Mouse (Mus musculus) left cerebral cortex, adult 8-10 months (tissue): ENCODE data around the gene Syt1. TPM values are rescaled to one million over a fixed set of nuclear protein-coding genes. Genes with fewer than 3 reads are reported as not detected.

ENCODE experiments used
- DNase-seq, 2 experiments: peaks; one replicate each; pipeline ENCODE4 v3.0.0; 2022; ENCODE audit warnings: low spot score in 2 of 2
- total RNA-seq, 4 experiments: library from RNA; stranded (reverse); gene quantifications; 2 replicates each; pipeline ENCODE4 v1.2.4; 2022

The Syt1 gene
- total RNA-seq, 4 experiments from 2014 or later: 1,019 to 1,236 (median 1,126) TPM

GRCm38 (mm10) chr10:108886781-108887180, 124.0 kb downstream of the Syt1 start:
- no peak for DNase-seq

DNA sequence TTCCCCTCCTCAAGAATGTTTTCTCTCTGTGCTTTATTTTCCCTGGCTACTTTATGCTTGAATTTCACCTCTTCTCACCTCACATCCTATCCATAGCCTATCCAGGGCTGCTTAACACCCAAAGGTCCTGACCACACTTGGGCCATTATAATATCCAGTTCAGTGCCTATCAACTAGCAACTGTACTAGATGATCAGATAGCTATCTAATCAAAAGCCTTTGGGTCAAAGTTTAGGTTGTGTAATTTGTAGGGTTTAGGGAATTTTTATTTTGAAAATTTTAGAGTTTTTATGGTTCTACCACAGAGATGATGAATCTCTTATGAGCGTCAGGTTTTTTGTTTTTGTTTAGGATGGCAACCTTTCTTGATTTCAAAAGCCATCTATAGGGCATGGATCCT, 125.0 kb downstream of the Syt1 start:
- DNase-seq: no peak

GRCm38 (mm10) chr10:108884520-108884919, 126.3 kb downstream of the Syt1 start:
- DNase-seq: no peak

GRCm38 (mm10) chr10:108880372-108880771, 130.4 kb downstream of the Syt1 start:
- DNase-seq: no peak

GRCm38 (mm10) chr10:108875730-108876129, 135.1 kb downstream of the Syt1 start:
- DNase-seq: no peak

DNA sequence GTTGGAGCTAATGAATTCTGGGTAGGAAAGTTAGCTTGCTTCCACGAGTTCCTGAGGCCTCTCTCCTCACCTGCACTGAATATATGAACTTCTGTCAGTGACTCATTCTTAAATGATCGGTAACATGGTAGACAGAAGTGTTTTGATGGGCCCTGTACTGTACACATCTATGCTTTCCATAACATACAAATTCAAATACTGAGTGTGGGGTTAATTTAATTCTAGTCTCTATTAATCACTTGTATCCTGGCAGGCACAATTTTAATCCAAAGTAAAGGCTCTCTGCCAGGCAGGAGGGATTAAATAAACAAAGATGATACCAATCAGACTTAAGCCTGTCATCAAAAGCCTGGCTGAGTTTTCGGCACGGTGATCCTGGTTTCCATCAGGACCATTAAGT, 136.1 kb downstream of the Syt1 start:
- DNase-seq: no peak

DNA sequence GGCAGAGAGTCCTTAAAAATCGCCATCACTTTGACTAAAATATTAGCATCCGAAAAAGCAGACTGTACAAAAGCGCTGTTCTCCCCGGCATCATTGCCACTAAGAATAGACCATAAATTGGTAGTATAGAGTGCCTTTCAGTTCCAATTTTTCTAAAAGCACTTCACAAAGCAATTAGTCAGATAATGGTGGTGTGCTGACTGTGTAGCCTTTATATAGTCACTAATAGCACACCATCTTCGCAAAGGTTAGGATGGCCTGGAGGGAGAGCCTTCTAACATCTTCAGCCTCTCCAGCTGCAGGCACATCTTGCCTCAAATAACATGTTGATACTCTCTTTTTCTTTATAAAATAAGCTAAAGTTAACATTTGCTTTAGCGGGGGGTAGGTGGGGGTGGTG, 138.4 kb downstream of the Syt1 start:
- no peak for DNase-seq

DNA sequence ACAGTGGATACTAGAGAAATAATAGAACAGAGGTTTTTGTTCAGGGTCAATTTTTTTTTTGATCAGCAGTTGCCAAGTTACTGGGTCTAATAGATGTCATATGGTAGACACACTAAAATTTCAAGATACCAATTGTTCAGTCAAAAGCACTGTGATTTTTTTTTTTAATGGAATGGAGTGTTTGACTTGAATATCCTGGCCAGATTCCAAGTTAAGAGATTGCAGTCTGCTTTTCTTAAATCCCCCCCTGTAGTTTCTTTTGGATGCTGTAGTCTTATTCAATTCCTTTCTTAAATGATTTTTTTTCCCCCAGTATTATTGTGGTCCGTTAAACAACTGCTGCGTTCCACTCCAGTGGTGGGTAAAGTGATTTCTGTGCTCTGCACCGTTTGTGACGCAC, 140.2 kb downstream of the Syt1 start:
- no peak for DNase-seq

- no peak for DNase-seq
These were observed 142.6 kb downstream of the Syt1 start for GRCm38 (mm10) chr10:108868136-108868535.

DNA sequence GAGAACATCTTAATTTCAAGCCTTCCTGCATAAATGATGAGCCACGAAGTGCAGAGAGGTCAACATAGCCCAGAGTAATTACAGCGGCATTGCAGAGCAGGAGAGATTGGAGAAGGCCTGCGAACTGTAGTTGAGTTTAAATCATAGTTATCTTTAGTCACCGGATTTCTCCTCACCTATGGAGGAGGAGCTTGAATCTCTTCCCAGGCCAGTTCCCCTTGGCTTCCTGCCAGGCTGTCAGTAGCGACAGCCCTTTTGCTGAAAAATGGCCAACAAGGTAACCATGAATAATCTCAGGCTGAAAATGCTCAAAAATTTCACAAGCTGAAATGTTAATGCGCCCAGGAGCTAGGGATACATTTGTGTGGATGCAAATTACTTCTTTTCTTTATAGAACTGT, 143.6 kb downstream of the Syt1 start:
- DNase-seq: no peak

DNA sequence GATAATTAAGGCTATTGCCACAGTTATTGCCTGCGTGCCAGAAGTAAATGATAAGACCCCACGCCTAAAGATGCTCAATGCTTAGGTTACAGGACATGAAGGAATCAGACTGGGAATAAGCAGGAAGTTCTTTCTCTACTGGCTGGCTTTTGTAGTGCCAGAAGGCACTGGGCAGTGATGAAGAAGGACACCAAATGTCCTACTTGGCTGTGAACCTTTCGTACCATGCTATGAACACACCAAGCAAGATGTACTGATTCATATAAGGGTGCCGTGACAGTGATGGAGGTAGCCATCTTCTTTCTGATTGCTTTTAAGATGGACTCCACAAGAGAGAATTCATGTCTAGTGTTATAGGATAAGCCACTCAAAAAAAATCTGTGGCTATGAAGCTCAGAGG, 145.2 kb downstream of the Syt1 start:
- DNase-seq: no peak

DNA sequence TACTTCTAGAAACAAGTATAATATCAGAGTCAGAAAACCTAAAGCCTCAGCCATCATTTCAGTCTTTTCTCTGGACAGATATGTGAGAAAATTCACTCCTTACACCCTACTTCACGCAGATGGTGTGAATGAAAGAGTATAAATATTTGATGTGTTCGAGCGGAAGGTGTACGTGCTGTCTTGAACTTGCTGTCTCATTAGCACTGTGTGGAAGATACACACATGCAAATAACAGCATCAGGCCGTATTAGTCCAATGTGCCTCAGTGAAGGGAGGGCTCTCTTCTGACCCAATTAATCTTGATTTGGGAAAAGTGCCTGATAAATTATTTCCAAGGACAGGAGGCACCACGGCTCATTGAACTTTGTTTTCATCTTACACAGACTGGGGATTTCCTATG, 154.8 kb downstream of the Syt1 start:
- DNase-seq: no peak

GRCm38 (mm10) chr10:108852757-108853156, 158.0 kb downstream of the Syt1 start:
- no peak for DNase-seq

DNA sequence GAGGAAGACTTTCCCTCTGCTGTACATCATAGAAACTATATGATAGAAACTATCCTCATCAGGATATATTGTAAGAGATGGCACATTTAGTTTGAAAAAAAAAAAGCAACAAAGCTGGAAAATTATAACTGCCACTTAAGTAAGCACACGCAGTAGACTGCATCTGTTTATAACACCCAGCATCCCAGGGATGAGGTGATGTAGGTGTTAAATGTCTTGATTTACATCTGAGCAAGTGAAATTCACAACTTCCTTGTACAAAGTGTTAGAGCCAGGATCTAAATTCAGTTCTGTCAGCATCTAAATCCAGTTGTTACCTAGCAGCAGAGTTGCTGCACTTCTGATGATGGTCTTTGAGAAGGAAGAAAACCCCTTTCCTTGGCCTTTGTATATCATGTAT, 173.3 kb downstream of the Syt1 start:
- no peak for DNase-seq

GRCm38 (mm10) chr10:108832248-108832647, 178.5 kb downstream of the Syt1 start:
- DNase-seq: no peak

DNA sequence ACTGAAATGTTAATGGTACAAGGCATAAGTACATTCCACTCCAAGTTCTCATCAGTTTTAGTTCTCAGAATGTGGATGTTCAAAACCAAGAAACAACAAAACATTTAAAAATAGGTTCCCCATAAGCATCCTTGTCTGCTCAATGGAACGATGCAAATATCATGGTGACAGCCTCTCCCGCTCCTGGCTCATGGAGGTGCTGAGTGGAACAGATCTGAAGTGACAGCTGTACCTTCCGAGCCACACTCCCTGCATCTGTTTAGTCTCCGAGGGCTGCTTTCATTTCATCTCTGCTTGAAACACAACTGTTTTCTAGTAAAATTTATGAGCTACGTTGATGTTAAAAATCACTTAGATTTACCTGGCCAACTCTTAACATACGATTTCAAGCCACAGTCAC, 179.0 kb downstream of the Syt1 start:
- no peak for DNase-seq

DNA sequence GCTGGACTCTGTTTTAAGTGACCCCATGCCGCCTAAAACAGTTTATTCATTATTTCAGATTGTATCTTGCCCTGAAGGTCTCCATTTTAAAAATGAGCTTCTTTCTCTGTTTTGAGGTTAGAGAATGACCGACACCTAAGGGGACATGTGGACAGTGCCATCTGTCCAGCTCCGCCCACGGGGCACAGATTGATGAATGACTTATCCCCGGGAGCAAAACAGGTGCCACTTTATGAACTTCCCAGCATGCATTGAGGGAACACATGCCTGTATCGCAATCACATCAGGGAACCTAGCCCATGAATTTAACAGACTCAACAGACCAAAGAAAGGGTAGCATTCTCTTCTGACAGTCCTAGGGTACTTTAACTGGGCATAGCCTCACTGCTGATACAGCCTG, 188.5 kb downstream of the Syt1 start:
- DNase-seq: no peak

- no peak for DNase-seq
These were observed 195.4 kb downstream of the Syt1 start for GRCm38 (mm10) chr10:108815339-108815738.

DNA sequence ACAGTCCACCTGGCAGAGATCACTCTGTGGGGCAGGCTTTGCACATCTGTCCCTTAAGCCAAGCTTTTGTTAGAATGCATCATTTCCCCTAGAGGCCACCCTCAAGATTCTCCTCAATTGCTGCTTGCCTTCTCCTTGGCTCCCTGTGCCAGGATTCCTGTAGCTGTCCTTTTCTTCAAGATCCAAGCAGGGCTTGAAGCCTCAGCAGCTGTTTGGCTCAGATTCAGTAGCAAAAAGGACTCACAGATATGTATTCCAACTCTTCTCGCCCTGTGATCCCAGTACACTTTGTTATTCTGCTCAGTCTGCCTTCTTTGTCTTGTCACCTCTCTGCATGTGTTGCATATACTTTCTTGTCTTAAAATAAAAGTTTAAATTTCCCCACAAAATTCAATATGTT, 206.4 kb downstream of the Syt1 start:
- DNase-seq: no peak

- DNase-seq: no peak
These were observed 210.0 kb downstream of the Syt1 start for GRCm38 (mm10) chr10:108800776-108801175.

- DNase-seq: no peak
These were observed 212.0 kb downstream of the Syt1 start for GRCm38 (mm10) chr10:108798826-108799225.

GRCm38 (mm10) chr10:108782817-108783216, 228.0 kb downstream of the Syt1 start:
- no peak for DNase-seq

DNA sequence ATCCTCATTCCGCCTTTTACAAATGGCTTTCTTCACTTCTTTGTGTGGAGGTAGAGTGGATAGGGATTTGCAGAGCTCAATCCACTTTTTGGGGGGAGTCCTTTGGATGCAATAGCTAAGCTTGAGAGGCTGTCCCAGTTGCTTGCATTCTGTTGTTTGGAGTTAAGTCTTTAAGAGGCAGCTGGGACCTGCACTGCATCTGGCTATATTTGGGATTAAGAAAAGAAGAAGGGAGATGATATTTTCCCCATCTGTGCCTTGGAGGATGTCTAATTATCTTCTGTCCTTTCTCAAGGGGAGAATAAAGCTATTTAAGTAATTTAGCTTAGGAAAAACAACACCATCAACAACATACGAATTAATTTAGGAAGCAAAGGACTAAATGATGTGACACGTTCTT, 230.2 kb downstream of the Syt1 start:
- no peak for DNase-seq

DNA sequence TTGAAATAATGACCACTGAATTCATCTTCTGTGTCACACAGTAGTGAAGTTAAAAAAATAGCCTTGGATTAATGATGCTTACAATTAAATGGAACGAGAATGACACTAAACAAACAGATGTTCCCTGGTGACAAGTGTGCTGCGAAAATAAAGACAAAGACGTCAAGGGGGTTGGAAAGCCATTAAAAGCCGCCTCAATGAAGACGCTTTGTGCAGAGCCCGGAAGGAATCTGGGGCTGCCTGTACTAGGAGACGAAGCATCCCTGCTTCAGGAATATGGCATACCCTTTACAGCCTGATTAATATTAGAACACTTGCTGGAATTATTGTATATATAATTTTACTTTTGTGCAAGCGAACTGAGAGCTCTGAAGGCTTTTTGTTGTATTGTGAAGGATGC, 234.0 kb downstream of the Syt1 start:
- no peak for DNase-seq

GRCm38 (mm10) chr10:108771081-108771480, 239.7 kb downstream of the Syt1 start:
- DNase-seq: no peak
